ENCODE assay signal across 9 mouse cellular contexts in genomic region chr2:148580286-148580966, GRCm38 (mm10).
A peak's percentile ranks its signal among the peaks of the same experiment; 100 is the strongest.
DNase-seq lines count a peak whose midpoint lies in the region; ATAC-seq and TF ChIP-seq lines count a peak whose summit lies in the region.
"Had no signal": no experiment of that assay in that cellular context is flagged by ENCODE, and none has a peak within 500 bp of the region (broad histone marks: within the 10 kb centered on the region; RNA-seq: fewer than 3 reads in every experiment).

No protein-coding gene starts in this region.

- H3K4me3 ChIP-seq in kidney, embryonic 14.5 days (ENCODE audit: low read length) = no peak overlapping the region
- no peak overlapping the region for H3K4me3 ChIP-seq in cortical plate, adult 2 months (ENCODE audit: insufficient read depth, low read length)
- H3K4me3 ChIP-seq in hindbrain, embryonic 16.5 days (ENCODE audit: low read length) = no peak overlapping the region
- H3K4me3 ChIP-seq in lung, adult 2 months (replicated peaks; ENCODE audit: extremely low read depth, low read depth, low read length) = no peak overlapping the region
- H3K4me3 ChIP-seq: limb, embryonic 15.5 days had no signal

- H3K9me3 ChIP-seq in kidney, embryonic 14.5 days (ENCODE audit: control insufficient read depth, low read length) = no peaks in the 10 kb centered on the region
- H3K9me3 ChIP-seq in hindbrain, embryonic 16.5 days (ENCODE audit: control insufficient read depth, low read length) = no peaks in the 10 kb centered on the region
- H3K9me3 ChIP-seq: limb, embryonic 15.5 days had no signal

- no peak for ATAC-seq in kidney, embryonic 14.5 days (ENCODE audit: low FRiP score, low TSS enrichment)
- peak; percentile 84 for ATAC-seq in hindbrain, embryonic 16.5 days

- H3K27ac ChIP-seq in kidney, embryonic 14.5 days (ENCODE audit: low read depth, low read length) = no peak overlapping the region
- H3K27ac ChIP-seq in cortical plate, adult 2 months (ENCODE audit: insufficient read depth, low read length) = no peak overlapping the region
- no peak overlapping the region for H3K27ac ChIP-seq in hindbrain, embryonic 16.5 days (ENCODE audit: low read depth, low read length)
- H3K27ac ChIP-seq: limb, embryonic 15.5 days had no signal

- no peaks in the 10 kb centered on the region for H3K4me1 ChIP-seq in kidney, embryonic 14.5 days (ENCODE audit: control insufficient read depth, insufficient read depth, low read length)
- no peaks in the 10 kb centered on the region; the same call in 1 of the 2 replicates for H3K4me1 ChIP-seq in cortical plate, adult 2 months (ENCODE audit: control insufficient read depth, insufficient read depth, low read length)
- no peaks in the 10 kb centered on the region for H3K4me1 ChIP-seq in hindbrain, embryonic 16.5 days (ENCODE audit: control insufficient read depth, insufficient read depth, low read depth, low read length)
- peaks cover 3% of the 10 kb centered on the region for H3K4me1 ChIP-seq in lung, adult 2 months (ENCODE audit: control insufficient read depth, insufficient read depth, low read length)
- H3K4me1 ChIP-seq: limb, embryonic 15.5 days had no signal

- peak; percentile 84 for TF ChIP-seq CTCF in cortical plate, adult 2 months (IDR thresholded peaks at IDR 0.05; ENCODE audit: extremely low read depth, insufficient read depth, low read length)
- peak; percentile 63 for TF ChIP-seq CTCF in lung, adult 2 months (IDR thresholded peaks at IDR 0.05; ENCODE audit: insufficient read depth, low read length)

- WGBS in kidney, embryonic 14.5 days = 42% methylated on average over 7 of the region's 7 CpGs
- WGBS in hindbrain, embryonic 16.5 days = 35% methylated on average over 7 of the region's 7 CpGs
- 37% methylated on average over 7 of the region's 7 CpGs for WGBS in lung, adult 2 months

- H3K36me3 ChIP-seq in kidney, embryonic 14.5 days (ENCODE audit: control insufficient read depth, insufficient read depth, low read length) = no peaks in the 10 kb centered on the region
- H3K36me3 ChIP-seq in hindbrain, embryonic 16.5 days (ENCODE audit: control insufficient read depth, insufficient read depth, low read length) = no peaks in the 10 kb centered on the region
- H3K36me3 ChIP-seq: limb, embryonic 15.5 days had no signal

- no peak overlapping the region for H3K4me2 ChIP-seq in kidney, embryonic 14.5 days (replicated peaks; ENCODE audit: low read depth, low read length)
- no peak overlapping the region for H3K4me2 ChIP-seq in hindbrain, embryonic 16.5 days (ENCODE audit: low read length)
- H3K4me2 ChIP-seq: limb, embryonic 15.5 days had no signal

- TF ChIP-seq POLR2A in cortical plate, adult 2 months (IDR thresholded peaks at IDR 0.05; ENCODE audit: extremely low read depth, insufficient read depth, low read length) = no peak
- no peak for TF ChIP-seq POLR2A in lung, adult 2 months (IDR thresholded peaks at IDR 0.05; ENCODE audit: borderline replicate concordance, extremely low read depth, low read depth, low read length)

- peak; percentile 12 for DNase-seq in kidney, adult 11 months
- DNase-seq in NIH3T3 (ENCODE audit: low read depth) = peak; percentile 74
- no peak for DNase-seq in lung, adult 2 months
- peak; percentile 4 for DNase-seq in retina, adult 2 months (ENCODE audit: low read depth, low spot score)
- no peak for DNase-seq in urinary bladder, postnatal 4 days (ENCODE audit: low spot score in 2 of 2)

- H3K9ac ChIP-seq in kidney, embryonic 14.5 days (ENCODE audit: low read depth, low read length) = no peak overlapping the region
- H3K9ac ChIP-seq in hindbrain, embryonic 16.5 days (ENCODE audit: low read depth, low read length) = no peak overlapping the region
- H3K9ac ChIP-seq: limb, embryonic 15.5 days had no signal

- no peaks in the 10 kb centered on the region for H3K27me3 ChIP-seq in kidney, embryonic 14.5 days (ENCODE audit: control insufficient read depth, insufficient read depth, low read length)
- no peaks in the 10 kb centered on the region for H3K27me3 ChIP-seq in hindbrain, embryonic 16.5 days (replicated peaks; ENCODE audit: control insufficient read depth, insufficient read depth, low read length)
- H3K27me3 ChIP-seq: limb, embryonic 15.5 days had no signal

Comparison
In these comparisons a context has a peak if more than half of its experiments do, and no peak if none do; other contexts are left out.
1. DNase-seq: peak in kidney, adult 11 months (single experiment), NIH3T3 (single experiment) and retina, adult 2 months (single experiment); none in lung, adult 2 months (single experiment) and urinary bladder, postnatal 4 days (0 of 2).